Mouse (Mus musculus): ENCODE data around the gene Igsf23. TPM values are rescaled to one million over a fixed set of nuclear protein-coding genes. Genes with fewer than 3 reads are reported as not detected.
"Not testable (repeated sequence)": the region's sequence is repeated elsewhere in the genome, so short reads cannot be mapped to it uniquely, and the experiment has no call there.

Gene Igsf23
- polyA plus RNA-seq, 1 experiment = not detected

DNA sequence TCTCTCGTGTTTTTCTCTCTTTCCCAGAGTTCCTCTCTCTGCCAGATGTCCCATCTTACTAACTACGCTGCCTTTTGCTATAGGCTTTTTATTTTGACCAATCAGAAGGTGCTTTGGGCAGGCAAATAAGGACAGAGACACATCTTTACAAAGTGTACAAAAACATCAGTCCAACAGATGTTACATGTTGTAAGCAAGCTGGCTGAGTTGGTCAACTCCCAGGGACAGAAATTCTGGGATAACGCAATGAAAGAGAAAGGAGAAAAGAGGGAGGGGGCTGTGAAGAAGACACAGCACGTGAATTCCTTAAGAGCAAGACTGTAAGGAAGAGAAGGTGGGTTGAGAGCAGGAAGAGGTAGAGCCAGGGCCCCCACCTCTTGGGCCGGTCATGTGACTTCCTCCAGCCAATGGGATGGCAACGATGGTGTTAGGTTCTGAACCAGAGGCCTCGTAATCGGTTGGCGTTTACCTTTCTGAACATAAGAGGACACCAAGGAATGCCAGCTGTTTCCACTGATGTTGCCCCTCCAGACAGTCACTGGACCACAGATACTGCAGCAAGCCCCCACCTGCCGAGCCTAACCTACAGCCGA, 13.2 kb downstream of the Igsf23 start:
- Histone ChIP-seq H3K4me1 (ENCODE audit: control insufficient read depth, insufficient read depth, low read length) (peaks cover 32% of the 10 kb centered on the region), H3K27ac (ENCODE audit: insufficient read depth, low read depth, low read length) (no peak overlapping the region)

DNA sequence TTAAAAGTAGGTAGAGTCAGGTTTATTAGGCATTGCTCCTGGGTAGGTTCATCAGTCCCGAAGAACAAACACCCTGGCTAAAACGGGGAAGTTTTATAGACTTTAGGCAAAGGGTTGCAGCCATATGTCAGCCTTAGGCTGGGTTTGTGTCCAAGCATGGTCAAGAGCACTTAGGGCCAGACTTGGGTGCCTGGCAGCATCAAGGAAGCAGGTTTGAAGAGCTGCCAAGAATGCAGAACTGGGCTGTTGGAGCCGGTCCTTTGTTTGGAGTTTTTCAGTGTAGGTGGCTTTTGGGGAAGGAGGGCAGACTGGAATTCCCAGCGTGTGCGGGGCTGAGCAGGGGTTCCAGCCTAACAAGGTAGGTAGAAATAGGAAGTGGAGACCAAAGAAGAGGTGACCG, 14.6 kb downstream of the Igsf23 start:
- peaks cover 39% of the 10 kb centered on the region for H3K4me1 ChIP-seq (ENCODE audit: control insufficient read depth, insufficient read depth, low read length)
- peak overlapping the region; percentile 38 for H3K4me3 ChIP-seq (ENCODE audit: insufficient read depth, low read length)
- peak overlapping the region; percentile 86 for H3K27ac ChIP-seq (ENCODE audit: insufficient read depth, low read depth, low read length)
- TF ChIP-seq POLR2A (IDR thresholded peaks at IDR 0.05; ENCODE audit: borderline replicate concordance, low read depth, low read length) = no peak

More for the DNA sequence above, 13.2 kb downstream of the Igsf23 start:
- no peak for TF ChIP-seq POLR2A (IDR thresholded peaks at IDR 0.05; ENCODE audit: borderline replicate concordance, low read depth, low read length)
- TF ChIP-seq CTCF (IDR thresholded peaks at IDR 0.05; ENCODE audit: low read depth, low read length) = no peak
- no peak overlapping the region for H3K4me3 ChIP-seq (ENCODE audit: insufficient read depth, low read length)

DNA sequence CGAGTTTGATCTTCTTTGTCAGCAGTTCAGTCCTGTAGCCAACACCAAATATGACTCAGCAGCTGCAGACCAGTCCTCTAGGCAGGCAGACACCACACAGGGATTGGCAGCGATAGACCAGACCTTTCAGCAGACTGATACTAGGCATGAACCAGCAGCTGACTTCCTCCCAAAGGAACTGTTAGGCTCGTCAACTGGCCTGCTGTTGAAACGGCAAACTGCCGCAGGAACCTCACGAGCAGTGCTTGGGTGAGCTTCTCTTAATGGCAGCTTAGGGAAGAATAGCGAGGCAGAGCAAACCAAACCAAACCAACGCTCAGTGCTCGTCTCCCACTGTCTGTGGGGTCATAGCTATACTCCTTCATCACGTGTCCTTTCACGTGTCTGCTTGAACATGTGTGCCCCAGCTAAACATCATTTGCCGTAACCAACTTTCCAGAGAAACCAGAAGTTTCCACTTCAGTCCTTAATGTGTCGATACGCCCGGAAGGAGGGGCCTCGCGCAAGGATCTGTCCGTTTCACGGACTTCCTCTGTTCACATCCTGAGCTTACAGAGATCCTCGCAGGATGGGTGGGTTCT, 15.3 kb downstream of the Igsf23 start:
- no peak for TF ChIP-seq CTCF (IDR thresholded peaks at IDR 0.05; ENCODE audit: low read depth, low read length)
- TF ChIP-seq POLR2A (IDR thresholded peaks at IDR 0.05; ENCODE audit: borderline replicate concordance, low read depth, low read length) = no peak
- H3K4me3 ChIP-seq (ENCODE audit: insufficient read depth, low read length) = peak overlapping the region; percentile 38
- peak overlapping the region; percentile 86 for H3K27ac ChIP-seq (ENCODE audit: insufficient read depth, low read depth, low read length)
- peaks cover 36% of the 10 kb centered on the region for H3K4me1 ChIP-seq (ENCODE audit: control insufficient read depth, insufficient read depth, low read length)

DNA sequence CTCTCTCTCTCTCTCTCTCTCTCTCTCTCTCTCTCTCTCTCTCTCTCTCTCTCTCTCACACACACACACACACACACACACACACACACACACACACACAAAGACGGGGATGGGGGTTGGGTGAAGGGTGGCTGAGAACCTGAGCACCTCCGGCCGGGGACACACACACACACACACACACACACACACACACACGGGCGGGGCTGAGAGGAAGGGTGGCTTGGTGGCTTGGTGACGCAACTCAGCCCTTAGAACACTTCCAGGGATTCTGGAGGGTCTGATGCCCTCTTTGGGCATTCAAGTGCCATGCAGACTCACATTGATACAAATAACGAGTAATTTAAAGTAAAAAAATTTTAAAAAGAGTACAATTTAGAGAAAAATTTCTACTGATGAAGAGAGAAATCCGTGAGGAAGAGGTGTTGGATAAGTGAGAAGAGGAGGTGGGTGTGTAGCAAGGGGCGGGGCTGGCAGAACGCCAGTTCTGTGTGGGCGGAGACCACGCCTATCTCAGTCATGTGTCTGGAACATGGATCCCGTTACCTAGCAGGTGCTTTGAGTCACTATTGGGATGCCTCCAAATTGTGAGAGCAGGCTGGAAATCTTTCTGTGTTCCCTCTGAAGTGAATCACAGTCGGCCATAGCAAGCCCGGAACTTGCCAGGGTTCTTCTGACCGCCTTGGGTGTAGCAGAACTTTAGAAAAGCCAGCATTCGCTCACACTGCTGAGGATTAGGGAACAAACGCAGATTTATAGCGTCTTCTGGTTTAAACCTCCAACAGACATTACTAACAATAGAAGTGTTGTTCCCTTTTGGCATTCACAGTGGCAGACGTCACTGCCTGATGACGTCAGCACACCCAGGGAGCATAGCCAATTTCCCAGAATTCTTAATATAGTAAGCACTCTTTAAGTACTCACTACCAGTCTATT, 17.4 kb downstream of the Igsf23 start:
- Histone ChIP-seq H3K27ac (ENCODE audit: insufficient read depth, low read depth, low read length) (peak overlapping the region; percentile 89), H3K4me1 (ENCODE audit: control insufficient read depth, insufficient read depth, low read length) (peaks cover 37% of the 10 kb centered on the region), H3K4me3 (ENCODE audit: insufficient read depth, low read length) (peak overlapping the region; percentile 38)
- TF ChIP-seq CTCF (IDR thresholded peaks at IDR 0.05; ENCODE audit: low read depth, low read length) (no peak), POLR2A (IDR thresholded peaks at IDR 0.05; ENCODE audit: borderline replicate concordance, low read depth, low read length) (no peak)

DNA sequence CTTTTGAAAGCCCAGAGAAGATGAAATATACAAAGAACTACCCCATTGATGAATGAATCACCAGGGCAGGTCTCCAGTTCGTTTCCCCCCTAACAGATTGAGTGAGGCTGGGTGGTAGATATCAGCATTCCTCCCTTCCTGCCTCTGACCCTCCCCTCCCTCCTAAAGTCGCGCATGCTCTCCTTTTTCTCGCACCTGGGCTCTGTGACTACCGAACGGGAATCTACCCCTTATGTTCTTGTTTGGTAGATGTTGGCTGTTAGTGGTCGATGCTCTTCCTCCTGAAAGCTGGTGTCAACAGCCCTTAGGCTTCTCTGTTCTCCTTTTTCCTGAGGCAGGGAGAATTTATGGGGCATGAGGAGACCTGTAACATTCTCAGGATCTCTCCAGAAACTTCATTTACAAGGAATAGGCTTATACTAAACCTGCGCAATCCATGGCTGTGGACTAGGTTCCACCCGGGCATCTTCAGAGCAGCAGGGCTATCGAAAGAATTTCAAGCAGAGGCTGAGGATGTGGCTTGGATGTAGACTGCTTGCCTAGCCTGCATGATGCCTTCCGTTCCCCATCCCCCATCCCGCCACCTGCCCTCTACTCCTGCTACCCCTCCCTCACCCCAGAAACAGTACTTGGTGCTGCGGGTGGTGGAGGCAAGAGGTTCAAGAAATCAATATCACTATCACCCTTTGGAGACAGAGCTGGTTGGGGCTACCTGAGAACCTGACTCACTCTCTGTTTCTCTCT, 18.3 kb downstream of the Igsf23 start:
- TF ChIP-seq POLR2A (IDR thresholded peaks at IDR 0.05; ENCODE audit: borderline replicate concordance, low read depth, low read length) (no peak), CTCF (IDR thresholded peaks at IDR 0.05; ENCODE audit: low read depth, low read length) (no peak)
- no peak overlapping the region for H3K27ac ChIP-seq (ENCODE audit: insufficient read depth, low read depth, low read length)
- H3K4me1 ChIP-seq (ENCODE audit: control insufficient read depth, insufficient read depth, low read length) = peaks cover 43% of the 10 kb centered on the region
- H3K4me3 ChIP-seq (ENCODE audit: insufficient read depth, low read length) = peak overlapping the region; percentile 38

DNA sequence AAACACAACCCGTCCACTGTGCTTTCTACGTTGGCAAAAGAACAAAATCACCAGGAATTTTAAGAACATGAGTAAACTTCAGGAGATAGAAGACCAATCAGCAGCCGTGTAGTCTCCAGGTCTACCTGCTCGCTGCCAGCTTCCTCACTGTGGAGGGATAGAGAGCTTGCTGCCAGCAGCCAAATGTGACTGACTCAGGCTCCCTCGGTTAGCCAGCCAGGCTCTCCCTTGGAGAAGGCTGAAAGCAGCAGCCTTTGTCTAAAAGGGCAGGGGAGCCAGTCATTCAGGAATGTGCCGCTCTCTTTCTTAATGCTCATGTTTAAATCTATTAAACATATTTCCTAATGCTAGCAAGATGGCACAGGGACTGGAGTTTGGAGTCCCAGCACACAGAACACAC, 20.1 kb downstream of the Igsf23 start:
- H3K4me3 ChIP-seq (ENCODE audit: insufficient read depth, low read length); H3K27ac ChIP-seq (ENCODE audit: insufficient read depth, low read depth, low read length): not testable (repeated sequence)
- peaks cover 47% of the 10 kb centered on the region for H3K4me1 ChIP-seq (ENCODE audit: control insufficient read depth, insufficient read depth, low read length)

DNA sequence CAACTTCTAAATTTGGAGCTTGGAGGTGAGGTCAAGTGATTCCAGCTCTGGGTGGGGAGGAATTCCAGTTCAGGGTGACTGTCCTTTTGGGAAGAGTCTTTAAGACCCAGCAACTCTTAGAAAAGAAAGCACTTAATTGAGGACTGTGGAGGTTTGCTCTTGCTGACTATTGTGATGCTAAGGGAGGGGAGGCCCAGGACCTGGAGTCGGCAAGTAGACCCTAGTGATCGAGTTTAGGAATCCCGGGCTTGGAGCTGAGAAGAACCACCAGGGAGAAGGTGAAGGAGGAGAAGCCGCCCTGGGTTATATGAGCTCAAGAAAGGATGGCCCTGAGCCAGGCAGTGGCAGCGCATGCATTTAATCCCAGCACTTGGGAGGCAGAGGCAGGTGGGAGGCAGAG, 22.1 kb downstream of the Igsf23 start:
- Histone ChIP-seq H3K4me3 (ENCODE audit: insufficient read depth, low read length) (no peak overlapping the region), H3K4me1 (ENCODE audit: control insufficient read depth, insufficient read depth, low read length) (peaks cover 40% of the 10 kb centered on the region), H3K27ac (ENCODE audit: insufficient read depth, low read depth, low read length) (no peak overlapping the region)
- TF ChIP-seq CTCF (IDR thresholded peaks at IDR 0.05; ENCODE audit: low read depth, low read length) (no peak), POLR2A (IDR thresholded peaks at IDR 0.05; ENCODE audit: borderline replicate concordance, low read depth, low read length) (no peak)

DNA sequence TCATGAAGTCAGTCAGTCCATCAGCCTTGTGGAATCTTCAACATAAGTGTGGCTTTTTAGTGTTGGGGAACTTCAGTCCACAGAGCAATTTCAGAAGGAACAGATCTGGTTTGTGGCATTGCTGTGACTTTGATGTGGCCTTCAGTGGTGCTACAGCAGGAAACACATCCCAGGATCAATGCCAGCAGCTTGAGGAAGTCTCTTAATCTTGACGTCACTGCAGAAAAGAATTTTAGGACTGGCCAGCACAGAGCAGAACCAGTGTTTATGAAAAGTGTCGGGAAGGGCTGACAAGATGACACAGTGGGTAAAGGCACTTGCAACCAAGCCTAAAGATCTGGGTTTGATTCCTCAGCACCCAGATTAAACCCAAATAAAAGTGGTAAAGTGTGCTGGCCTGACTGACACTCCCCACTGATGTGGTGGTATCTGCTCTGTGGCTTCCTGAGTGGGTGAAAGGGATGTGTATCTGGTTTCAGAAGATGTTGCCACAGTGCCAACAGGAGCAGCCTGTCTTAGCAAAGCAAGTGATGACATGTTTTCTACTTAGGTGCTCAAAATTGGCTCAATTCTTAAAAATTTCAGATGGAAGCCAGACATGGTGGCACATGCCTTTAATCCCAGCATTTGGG, 23.6 kb downstream of the Igsf23 start:
- H3K4me3 ChIP-seq (ENCODE audit: insufficient read depth, low read length) = no peak overlapping the region
- H3K4me1 ChIP-seq (ENCODE audit: control insufficient read depth, insufficient read depth, low read length) = peaks cover 43% of the 10 kb centered on the region
- H3K27ac ChIP-seq (ENCODE audit: insufficient read depth, low read depth, low read length) = peak overlapping the region; percentile 22; the same call in 1 of the 2 replicates
- TF ChIP-seq POLR2A (IDR thresholded peaks at IDR 0.05; ENCODE audit: borderline replicate concordance, low read depth, low read length) (no peak), CTCF (IDR thresholded peaks at IDR 0.05; ENCODE audit: low read depth, low read length) (no peak)

DNA sequence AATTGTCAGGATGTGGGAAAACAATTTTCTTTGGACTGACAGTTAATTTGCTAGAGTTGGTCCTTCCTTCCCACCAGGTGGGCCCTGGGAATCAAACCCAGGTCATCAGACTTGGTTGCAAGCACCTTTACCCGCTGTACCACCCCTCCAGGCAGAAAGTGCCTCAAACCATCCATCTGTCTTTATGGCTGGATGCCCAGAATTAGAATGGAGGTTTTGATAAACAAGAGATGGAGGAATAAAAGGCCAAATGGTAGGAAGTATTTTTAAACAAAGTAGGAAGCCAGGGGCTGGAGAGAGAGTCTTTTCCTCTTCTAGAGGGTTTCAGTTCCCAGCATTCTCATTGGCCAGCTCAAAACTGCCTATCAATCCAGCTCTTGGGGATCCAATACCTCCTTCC, 25.2 kb downstream of the Igsf23 start:
- TF ChIP-seq CTCF (IDR thresholded peaks at IDR 0.05; ENCODE audit: low read depth, low read length) (no peak), POLR2A (IDR thresholded peaks at IDR 0.05; ENCODE audit: borderline replicate concordance, low read depth, low read length) (no peak)
- Histone ChIP-seq H3K4me1 (ENCODE audit: control insufficient read depth, insufficient read depth, low read length) (peaks cover 48% of the 10 kb centered on the region), H3K4me3 (ENCODE audit: insufficient read depth, low read length) (no peak overlapping the region), H3K27ac (ENCODE audit: insufficient read depth, low read depth, low read length) (no peak overlapping the region)

Data from bone marrow macrophage, adult 2 months (primary cell).